Mouse (Mus musculus): ENCODE measurements around the gene Bhlhe41.

The Bhlhe41 gene

GRCm38 (mm10) chr6:145865289-145865885, at the start of gene Bhlhe41:
Gene Bhlhe41, minus strand, starts transcription at chr6:145865558.
- peak; percentile 17 for DNase-seq

DNA sequence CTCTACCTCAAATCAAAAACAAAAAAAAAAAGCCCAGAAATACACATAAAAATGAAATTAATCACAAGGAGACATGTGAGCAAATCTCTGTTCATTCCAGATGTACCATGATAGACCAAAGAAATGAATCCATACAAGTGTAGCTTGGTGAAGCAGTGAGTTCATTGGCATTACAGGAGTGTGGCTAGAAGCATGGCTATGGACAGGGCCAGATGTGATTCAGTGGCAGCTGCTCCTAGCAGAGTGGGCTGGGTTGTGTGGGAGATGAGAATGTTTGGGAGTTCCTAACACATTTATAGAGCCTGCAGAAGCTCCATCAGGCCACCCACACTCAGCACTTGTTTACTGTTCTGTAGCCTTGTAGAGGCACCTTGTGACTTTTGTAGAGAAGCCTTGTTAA, 46.9 kb upstream of the Bhlhe41 start:
- DNase-seq: no peak

GRCm38 (mm10) chr6:145910469-145911426, 45.4 kb upstream of the Bhlhe41 start:
- DNase-seq: no peak

DNA sequence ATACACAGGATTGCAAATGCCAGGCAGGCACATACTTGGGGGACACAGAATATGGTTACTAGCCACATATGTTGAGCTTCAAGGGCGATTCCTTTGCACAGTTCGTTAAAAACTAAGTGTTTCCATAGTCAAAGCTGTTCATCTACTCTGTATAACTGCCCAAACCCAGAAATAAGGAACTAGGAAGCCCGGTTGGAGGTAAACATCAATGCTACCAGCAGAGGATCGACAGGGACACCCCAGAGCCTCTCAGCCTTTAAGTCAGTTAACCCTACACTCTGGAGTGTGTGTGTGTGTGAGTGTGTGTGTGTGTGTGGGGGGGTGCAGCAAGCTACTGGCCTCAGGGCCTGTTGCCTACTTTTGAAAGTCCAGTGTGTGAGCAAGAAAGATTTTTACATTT, 44.6 kb upstream of the Bhlhe41 start:
- no peak for DNase-seq

DNA sequence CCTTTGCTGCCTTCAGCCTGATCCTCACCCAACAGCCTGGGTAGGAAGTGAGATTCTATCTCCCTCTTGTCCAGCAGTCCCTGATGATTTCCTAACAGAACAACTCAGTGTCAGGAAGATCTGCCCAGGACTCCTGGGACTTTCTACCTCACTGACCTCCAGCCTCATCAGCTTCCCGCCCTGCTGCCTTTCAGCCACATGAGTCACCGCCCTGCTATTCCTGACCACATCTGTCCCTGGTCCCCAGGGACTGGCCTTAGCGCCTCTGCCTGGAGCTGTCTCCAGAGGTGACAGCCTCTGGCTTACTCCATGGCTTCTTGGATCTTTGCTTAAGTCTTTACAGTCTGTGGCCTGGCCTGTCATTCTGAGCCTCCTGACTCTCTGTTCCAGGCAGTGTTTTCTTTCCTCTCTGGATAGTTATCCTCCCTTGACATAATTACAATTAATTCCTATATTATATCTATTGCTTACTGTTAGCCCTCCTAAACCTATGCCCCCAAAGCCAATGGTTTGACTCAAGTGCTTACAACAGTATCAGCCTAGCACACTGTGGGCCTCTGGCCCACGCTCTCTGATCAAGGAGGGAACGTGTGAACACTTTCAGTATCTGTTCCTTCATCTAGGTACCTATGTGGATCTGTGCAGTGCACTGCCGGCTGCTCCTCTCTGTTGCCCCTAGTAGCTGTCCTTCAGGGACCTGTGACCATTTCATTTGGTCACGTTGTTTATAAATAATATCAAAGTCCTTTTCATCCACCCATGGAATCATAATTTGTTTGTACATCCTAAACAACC, 40.9 kb upstream of the Bhlhe41 start:
- no peak for DNase-seq

DNA sequence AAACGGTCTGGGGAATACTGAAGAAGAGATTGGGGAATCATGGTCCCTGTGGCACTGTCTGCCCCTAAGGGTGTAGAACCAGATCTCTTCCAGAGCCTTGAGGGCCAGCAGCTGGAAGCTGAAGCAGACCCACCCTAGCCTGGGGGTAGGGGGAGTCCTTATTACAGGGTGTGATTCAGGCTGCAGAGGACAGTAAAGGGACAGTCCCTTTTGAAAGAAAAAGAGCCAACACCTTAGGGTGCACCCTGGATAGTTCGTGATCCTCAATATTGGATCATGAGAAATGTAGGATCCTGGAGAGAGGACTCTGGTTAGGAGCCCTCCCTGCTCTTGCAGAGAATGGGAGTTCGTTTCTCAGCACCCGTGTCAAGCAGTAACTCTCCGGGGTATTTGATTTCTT, 39.3 kb upstream of the Bhlhe41 start:
- DNase-seq: no peak

- DNase-seq: no peak
Measured at GRCm38 (mm10) chr6:145904169-145904568, 38.8 kb upstream of the Bhlhe41 start.

GRCm38 (mm10) chr6:145894669-145895342, 29.4 kb upstream of the Bhlhe41 start:
- DNase-seq: peak; percentile 56

- DNase-seq: no peak
Measured at GRCm38 (mm10) chr6:145893366-145894021, 28.1 kb upstream of the Bhlhe41 start.

GRCm38 (mm10) chr6:145892381-145893265, 27.3 kb upstream of the Bhlhe41 start:
- no peak for DNase-seq

DNA sequence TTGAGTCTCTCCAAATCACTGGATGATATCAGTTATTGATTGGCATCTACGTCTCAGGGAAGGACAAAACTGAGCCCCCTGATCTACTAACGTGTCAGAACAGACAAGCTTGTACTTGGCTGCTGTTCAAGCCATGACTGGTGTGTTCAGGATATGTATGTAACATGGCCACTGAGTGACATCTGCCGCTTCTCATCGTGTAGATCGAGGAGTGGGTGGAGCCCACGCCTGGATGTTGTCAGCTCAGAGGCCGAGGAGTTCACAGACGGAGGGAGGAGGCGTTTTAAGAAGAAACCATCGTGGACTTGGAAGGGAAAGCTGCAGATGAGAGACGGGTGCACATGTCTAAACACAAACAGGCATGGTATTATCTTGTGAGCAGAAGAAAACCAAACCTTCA, 26.6 kb upstream of the Bhlhe41 start:
- no peak for DNase-seq

- no peak for DNase-seq
Measured at GRCm38 (mm10) chr6:145887719-145888118, 22.4 kb upstream of the Bhlhe41 start.

- DNase-seq: no peak
Measured at GRCm38 (mm10) chr6:145886277-145886676, 20.9 kb upstream of the Bhlhe41 start.

DNA sequence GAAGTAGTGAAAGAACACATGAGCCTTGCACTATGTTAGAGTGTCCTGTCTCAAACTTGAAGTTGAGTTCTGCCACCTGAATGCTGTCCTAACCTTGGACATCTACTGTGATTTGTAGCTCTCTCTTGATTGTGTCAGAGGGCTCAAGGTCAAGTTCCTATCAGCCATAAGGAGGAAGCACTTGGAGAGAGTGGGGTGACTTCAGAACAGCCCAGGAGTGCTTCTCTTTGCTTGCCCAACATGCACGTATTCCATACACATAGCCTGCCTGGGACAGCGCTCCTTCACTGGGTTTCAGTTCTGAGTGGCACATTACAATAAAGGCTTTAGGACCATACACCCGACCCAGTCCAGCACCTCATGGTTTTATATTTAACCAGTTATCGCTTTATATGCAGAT, 19.7 kb upstream of the Bhlhe41 start:
- no peak for DNase-seq

GRCm38 (mm10) chr6:145883668-145884067, 18.3 kb upstream of the Bhlhe41 start:
- DNase-seq: no peak

GRCm38 (mm10) chr6:145883010-145883409, 17.7 kb upstream of the Bhlhe41 start:
- DNase-seq: no peak

DNA sequence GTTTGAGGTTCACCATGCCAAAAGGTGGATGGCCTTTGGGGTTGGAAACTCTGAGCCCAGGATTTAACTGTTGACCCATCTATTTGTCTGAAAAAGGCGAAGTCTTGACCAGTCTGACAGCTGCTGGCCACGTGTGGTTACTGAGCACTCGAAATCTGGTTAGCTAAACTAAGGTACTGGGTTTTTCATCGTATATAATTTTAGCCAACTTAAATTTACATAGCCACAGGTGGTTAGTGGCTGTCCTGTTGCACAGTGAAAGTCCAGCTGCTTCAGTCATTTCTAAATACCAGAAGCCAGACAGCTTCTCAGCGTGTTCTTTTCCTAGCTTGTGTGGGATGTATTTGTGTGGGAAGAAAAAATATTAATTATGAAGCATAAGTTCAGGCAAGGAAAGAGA, 15.3 kb upstream of the Bhlhe41 start:
- DNase-seq: no peak

DNA sequence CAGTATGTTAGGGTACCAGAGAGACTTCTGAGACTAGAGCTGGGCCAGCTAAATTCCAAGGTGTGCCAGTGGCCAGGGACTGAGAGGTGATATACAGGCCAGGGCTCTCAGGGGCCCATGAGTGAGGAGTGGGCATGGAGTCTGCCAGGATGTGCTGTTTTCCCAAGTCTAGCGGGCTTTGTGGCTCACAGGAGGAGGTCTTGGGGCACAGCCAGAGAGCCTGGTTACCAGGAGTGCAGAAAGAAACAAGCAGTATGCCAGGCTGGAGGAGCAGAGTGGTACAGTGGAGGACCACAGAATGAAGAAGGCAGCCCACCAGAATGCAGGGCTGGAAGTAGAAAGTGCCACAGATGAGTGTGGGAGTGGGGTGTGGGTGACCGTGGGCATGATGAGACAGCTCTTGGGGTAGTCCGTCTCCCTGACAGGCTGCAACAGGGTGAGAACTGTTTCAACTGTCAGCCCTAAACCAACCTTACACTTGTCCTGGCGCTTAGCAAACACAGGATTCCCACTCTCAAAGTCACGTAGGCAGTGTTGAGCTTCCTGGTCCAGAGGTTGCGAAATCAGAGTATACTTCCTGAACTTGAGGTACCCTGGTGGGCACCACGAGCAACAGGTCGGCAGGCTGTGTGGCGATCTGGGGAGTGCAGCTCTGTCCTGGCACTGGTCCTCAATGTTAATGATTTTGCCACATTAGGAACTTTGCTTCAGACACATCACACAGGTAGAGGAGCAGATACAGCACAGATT, 11.8 kb upstream of the Bhlhe41 start:
- no peak for DNase-seq

DNA sequence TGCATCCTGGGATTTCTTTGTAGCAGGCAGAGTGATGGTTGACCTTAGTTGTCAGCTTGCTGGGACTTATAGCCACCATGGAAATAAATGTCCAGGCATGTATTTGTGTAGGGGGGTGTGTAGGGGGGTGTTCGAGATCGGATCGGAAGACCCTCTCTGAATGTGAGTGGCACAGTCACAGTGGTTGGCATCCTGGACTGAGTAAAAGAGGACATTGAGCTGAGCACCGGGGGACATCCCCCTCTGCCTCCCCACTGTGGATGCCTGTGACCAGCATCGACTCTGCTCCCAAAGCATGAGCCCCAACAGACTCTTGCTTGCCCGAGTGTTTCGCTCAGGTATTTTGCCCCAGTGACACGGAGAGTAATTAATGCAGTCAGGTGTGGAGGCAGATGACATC, 8.0 kb upstream of the Bhlhe41 start:
- no peak for DNase-seq

GRCm38 (mm10) chr6:145872010-145872409, 6.7 kb upstream of the Bhlhe41 start:
- DNase-seq: no peak

DNA sequence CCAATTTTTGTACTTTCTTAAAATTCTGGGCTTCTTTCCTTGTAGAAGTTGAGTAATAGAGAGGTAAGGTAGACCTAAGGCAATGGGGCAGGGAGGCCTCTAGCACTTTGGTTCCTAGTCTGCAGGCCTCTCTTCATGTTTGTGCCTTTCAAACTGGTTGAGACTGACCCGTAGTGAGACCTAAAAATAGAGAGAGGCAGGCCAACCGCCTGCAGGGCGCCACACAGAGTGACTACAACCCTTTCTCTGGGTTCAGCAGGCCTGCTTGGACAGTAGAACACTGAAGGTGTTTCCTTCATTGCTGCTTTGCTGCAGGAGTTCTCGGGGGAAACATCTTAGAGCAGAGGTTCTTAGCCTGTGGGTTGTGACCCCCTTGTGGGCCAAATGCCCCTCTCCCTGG, 5.6 kb upstream of the Bhlhe41 start:
- DNase-seq: no peak
